Mouse (Mus musculus): ENCODE measurements around the gene Trp53tg5.

GRCm38 (mm10) chr2:164436961-164437360 is 36.6 kb downstream of the Trp53tg5 start:
- TF ChIP-seq CTCF (conservative IDR thresholded peaks at IDR 0.05 in 1 of 2, IDR thresholded peaks at IDR 0.05 in 1 of 2; ENCODE audit: low read depth in 2 of 2, low read length in 2 of 2) (no peak), POLR2AphosphoS2 (IDR thresholded peaks at IDR 0.05; ENCODE audit: low read depth, low read length) (no peak), EP300 (IDR thresholded peaks at IDR 0.05; ENCODE audit: low read length) (0 out of 2 replicates have a peak, but pooled peaks have one; percentile 25), MAZ (IDR thresholded peaks at IDR 0.05; ENCODE audit: low read depth, low read length) (0 out of 2 replicates have a peak, but pooled peaks have one; percentile 33), CHD2 (IDR thresholded peaks at IDR 0.05; ENCODE audit: low read length) (no peak)

Data from CH12.LX (cell line).